Mouse (Mus musculus): ENCODE data around the gene Miip.
"Not testable (repeated sequence)": the region's sequence is repeated elsewhere in the genome, so short reads cannot be mapped to it uniquely, and the experiment has no call there.

Miip gene

DNA sequence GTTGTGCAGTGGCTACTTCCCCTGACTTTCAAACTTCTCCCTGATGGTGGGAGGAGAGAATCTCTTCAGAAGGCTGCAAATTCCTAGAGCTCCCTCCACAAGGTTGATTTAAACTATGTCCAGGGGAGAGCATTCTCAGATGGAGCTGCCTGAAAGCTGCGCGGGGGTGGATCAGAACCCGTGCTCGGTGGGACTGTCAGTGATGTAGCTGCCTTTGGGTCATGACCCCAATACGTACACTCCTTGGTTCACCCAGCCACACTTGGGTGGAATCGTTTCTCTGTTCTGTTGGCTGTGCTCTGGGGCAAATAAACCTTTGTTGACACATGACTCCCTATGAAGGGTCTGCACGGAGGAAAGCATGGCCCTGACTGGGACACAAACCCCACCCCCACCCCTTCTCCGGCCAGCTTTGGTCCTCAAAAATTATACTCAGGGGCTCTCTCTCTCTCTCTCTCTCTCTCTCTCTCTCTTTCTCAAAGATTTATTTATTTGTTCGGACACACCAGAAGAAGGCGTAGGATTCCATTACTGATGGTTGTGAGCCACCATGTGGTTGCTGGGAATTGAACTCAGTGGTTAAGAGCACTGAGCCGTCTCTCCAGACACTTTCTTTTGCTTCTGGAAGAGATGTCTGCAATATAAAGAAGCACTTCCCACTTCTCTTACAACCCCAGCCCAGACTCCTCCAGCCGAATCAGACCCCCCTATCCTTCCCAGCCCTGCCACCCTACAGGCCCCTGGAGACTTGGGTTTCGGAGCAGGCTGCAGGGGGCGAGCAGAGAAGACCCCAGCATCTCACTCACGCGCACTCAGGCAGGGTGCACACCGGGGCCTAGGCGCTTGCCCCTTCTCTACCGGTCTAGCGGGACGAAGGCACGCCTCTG lies 810 bp downstream of the Miip start:
- no peak for DNase-seq

DNA sequence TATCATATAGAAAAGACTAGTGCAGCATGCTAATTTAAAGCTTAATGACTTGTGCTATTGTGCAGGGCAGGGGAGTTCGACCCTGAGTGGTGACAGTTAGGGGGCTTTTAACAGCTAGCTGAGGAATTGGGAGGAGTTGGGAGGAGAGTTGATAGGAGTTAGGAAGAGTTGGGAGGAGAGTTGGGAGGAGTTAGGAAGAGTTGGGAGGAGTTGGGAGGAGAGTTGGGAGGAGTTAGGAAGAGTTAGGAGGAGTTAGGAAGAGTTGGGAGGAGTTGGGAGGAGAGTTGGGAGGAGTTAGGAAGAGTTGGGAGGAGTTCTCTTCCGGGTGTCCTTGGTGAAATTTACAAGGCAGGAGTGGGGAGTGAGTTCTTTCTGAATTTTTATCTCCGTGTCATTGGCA lies 1.8 kb downstream of the Miip start:
- DNase-seq, result not testable (repeated sequence)

DNA sequence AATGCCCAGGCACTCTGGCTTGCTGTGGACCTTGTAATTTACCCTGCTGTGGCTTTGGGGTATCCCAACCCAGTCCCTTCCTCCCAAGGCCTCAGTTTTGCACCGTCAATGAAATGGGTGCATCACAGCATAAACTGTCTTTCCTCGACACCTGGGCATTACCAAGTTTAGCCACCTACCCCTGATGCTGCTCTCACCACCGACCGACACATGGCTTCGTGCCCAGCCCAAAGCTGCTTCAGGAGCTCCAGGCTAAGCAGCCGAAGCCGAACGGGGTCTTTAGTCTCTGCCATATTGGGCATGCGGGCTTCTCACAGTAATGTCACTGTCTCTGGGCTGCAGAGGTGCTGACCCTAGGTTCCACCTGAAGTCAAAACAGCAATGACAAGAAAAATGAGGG lies 2.6 kb downstream of the Miip start:
- no peak for DNase-seq

DNA sequence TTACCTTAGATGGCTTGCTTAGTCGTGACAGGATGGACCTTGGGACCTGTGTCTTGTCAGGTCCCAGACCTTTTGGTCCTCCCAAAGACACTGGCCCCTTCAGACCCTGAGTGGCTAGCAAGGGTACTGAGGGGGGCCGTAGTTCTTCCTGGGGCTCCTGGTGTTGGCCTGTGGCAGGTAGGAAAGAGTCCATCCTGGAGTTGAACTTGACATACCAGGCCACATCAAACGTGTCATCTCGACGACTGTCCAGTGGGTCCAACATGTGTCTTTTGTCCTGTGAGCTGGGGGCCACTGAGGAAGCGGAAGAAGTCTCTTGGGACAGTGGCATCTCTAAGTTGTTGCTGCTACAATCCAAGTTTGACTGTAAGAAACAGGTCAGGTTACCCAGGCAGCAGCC lies 3.0 kb downstream of the Miip start:
- DNase-seq, result no peak

DNA sequence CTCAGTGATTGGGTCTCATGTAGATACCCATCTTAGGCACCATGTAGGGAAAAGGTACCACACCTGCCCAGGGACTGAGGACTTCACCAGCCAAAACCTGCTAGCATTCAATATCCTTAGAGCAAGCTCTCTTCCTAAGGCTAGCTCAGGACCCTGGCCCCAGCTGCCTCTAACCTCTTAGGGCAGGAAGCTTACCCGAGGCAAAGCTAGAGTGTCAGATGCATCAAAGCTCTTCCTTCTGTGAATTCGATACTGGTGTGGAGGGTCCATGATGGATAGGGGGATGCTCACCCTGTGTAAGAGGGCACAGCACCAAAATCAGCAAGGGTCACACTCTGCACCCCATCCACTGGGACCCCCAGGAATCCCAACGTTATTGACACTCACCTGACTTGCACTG lies 6.6 kb downstream of the Miip start:
- DNase-seq, result no peak

DNA sequence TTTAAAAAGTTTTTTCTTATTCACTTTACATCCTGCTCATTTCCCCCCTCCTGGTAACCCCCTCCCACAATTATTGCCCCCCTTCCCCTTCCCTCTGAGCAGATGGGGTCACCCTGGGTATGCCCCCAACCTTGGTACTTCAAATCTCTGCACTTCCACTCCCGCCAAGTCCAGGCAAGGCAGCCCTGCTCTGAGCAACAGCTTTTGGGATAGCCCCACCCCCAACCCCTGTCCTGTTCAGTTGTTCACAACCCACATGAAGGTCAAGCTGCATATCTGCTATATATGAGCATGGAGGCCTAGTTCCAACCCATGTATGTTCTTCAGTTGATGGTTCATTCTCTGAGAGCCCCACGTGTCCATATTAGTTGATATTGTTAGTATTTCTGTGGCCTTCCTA lies 17.8 kb downstream of the Miip start:
- no peak for DNase-seq

DNA sequence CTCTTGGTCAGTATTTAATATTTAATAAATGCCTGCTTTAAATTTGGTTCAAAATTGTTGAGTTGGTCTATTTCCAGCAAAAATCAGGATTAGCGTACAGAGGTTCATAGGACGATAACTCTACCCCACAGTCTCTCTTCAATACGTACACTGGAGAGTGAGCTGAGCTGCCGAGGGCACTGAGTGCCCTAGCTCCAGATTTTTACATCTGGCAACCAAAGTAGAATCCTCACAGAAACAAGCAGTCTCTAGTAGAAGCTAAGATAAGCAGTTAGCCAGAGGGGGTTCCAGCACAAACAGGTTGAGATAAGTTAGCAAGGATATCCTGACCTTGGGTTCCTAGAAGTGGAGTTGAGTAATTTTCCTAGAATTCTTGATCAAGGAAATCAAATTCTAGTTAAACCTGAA lies 20.0 kb downstream of the Miip start:
- DNase-seq, result no peak

DNA sequence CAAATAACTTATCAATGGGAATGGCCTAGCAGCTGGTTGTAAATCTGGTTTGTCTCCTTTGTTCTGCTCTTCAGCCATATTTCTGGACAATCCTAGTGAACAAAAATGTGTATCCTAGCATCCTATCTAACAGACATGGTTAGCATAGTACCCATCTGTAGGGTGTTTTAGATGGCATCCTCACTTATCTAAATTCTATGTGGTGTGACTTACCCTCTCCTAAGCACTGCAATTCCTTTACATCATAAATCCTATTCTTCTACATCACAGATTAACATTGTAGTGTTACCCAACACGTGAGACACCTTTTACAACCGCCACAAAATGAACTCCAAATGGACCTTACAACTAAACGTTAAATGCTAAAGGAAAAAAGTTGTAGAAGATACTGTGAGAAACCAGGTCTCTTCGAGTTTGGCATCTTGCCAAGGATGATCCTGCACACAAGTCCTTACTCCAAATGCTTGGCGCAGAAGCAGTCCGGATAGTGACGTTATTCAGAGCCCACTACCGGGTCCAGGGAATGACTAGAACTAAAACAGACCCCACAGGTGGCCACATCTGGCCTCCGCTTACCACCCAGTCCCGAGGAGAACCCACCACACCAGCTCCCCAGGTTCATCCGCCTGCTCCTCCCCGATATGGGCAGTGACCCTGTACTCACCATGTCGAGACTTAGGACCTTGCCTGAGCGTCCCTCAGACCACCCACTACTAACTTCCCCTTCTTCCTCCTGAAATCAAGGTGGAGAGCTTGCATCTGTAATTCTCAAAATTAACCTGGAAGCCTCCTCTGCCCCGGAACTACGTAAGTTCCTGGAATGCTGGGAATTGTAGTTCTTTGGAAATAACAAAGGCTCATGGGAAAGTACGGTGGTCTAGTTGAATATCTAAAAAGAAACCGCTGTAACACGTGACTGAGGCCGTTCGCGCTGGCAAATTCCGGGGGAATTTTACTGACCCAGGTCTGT lies 20.7 kb downstream of the Miip start, which contains the start of gene Zfp933:
Zfp933 (minus strand) TSS at position 753 of the 970 bp plus-strand sequence.
- peak; percentile 47 for DNase-seq

DNA sequence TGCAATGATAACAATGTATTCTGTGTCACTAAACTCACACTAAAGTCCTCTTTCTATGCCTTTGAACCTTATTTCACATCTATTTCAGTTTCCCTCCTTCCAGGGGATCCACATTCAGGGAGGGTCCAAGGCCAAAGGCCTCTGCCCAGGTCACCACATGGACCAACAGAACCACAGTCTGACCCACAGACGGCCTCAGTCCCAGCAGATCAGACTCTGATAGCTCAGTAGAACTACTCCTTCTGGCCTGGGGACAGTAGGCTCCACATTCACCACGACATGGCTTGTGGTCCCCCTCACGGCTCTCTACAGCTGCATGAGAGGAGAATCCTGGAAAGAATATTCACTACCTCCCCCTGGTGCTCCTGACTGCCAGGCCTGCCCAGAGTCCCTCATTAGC lies 25.7 kb downstream of the Miip start:
- DNase-seq, result no peak

DNA sequence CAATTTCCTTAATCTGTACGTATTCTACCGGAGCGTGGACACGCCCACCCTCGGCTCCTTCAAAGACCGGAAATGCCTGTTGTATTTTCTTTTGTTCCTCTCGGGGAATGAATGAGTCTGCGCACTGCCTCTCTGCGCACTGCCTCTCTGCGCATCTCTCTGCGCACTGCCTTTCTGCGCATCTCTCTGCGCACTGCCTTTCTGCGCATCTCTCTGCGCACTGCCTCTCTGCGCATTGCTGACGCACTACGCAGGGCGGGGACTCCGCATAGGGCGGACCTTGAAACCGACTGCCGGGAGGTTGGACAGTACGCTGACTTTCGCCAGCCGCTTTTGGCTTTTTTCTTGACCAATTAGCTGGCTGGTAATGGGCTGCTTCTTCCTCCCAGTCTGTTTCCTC lies 29.3 kb downstream of the Miip start:
- not testable (repeated sequence) for DNase-seq

DNA sequence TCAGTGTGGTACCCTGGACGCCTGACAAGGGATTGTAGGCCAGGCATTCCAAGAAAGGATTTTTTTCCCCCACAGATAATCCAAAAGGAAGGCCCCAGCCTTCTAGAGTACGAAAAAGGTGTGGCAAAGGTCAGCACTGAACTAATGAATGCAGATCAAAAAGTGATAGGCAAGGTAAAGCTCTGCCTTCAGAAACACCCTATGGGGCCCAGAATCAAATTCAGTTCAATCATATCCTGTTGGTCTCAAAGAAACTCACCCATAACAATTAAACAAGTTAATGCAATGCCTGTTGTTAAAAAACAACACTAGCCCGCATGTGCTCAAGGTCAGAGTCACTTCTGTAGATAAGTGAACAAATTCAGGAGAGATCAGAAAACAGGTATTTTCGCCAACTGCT lies 44.2 kb downstream of the Miip start:
- no peak for DNase-seq

DNA sequence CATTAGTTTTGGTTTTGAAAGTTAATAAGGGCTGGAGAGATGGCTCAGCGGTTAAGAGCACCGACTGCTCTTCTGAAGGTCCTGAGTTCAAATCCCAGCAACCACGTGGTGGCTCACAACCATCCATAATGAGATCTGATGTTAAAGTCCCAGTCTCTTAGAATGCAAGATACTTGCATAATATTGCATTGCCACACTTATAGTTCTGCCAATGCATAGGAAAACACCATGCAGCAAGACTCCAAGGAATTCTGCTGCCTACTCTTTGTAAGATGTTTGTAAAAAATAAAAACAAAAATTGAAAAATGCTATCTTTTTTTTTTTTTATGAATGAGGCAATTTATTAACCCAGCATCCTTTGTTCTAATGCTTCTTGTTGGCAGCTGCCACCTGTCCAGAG lies 47.2 kb downstream of the Miip start:
- DNase-seq, result not testable (repeated sequence)

DNA sequence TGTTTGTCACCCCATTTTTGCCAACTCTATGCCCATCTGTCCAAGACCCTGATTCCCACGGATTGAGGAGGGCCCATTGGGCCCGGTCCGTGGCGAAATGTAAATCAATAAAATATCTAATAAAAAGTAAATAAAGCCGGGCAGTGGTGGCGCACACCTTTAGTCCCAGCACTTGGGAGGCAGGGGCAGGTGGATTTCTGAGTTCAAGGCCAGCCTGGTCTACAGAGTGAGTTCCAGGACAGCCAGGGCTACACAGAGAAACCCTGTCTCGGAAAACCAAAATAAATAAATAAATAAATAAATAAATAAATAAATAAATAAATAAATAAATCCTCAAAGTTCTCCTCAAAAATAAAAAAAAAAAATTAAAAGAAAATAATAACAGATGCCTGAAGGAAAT lies 49.0 kb downstream of the Miip start:
- not testable (repeated sequence) for DNase-seq

DNA sequence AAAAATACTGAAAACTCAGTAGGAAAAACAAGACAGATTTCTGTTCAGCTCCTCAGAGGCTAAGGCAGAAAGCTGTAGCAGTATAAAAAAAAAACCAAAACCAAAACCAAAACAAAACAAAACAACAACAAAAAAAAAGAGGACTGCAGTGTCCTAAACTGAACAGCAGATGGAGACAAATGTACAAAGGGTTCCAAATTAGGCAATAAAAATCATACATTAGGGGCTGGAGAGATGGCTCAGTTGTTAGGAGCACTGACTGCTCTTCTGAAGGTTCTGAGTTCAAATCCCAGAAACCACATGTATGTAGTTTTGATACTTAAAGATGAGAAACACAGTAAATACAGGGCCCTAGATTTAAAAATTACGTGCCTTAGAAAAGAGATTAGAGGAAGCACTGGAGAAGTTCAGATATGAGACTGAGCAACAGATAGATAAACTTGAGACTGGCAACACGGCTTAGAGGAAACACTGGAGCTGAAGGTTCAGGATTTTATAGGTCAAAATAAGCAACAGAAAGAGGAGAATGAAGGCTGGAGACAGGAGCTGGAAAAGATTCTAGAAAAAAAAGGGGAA lies 53.9 kb downstream of the Miip start:
- no peak for DNase-seq

DNA sequence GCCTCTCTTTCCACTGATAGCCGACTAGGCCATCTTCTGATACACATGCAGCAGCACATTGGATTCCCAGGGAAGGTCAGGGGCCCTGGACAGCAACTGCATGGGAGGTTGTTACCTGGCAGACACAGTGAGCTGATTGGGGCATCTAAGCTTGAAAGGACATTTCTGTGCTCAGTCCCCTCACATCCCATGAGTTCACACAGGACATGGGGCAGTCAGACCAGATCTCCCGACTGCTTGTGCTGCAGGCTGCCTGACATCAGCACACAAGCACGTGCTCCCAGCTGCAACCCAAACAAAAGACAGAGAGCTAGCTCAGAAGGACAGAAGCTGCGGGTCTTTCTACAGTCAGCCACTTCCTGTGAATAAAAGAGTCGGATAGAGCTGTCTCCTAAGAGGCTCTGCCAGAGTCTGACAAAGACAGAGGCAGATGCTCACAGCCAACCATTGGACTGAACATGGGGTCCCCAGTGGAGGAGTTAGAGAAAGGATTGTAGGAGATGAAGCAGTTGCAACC lies 55.3 kb downstream of the Miip start:
- no peak for DNase-seq

All from liver (tissue).